Comparison of ENCODE assay signal across 19 mouse cellular contexts in genomic region chr12:51016081-51016480, GRCm38 (mm10).
DNase-seq lines count a peak whose midpoint lies in the region; ATAC-seq lines count a peak whose summit lies in the region.
"Had no signal": no experiment of that assay in that cellular context is flagged by ENCODE, and none has a peak within 500 bp of the region (broad histone marks: within the 10 kb centered on the region; RNA-seq: fewer than 3 reads in every experiment).

No protein-coding gene starts in this region.

- no peak overlapping the region for H3K9ac ChIP-seq in intestine, embryonic 15.5 days
- H3K9ac ChIP-seq: embryonic facial prominence, embryonic 13.5 days; forebrain, embryonic 12.5 days; heart, embryonic 13.5 days; hindbrain, embryonic 15.5 days had no signal

- ATAC-seq in intestine, embryonic 15.5 days, result no peak
- ATAC-seq: forebrain, embryonic 16.5 days had no signal

- H3K27ac ChIP-seq in intestine, embryonic 15.5 days, result no peak overlapping the region
- H3K27ac ChIP-seq: embryonic facial prominence, embryonic 13.5 days; forebrain, embryonic 12.5 days; heart, embryonic 13.5 days; hindbrain, embryonic 15.5 days had no signal

- no peaks in the 10 kb centered on the region for H3K9me3 ChIP-seq in intestine, embryonic 15.5 days
- H3K9me3 ChIP-seq: embryonic facial prominence, embryonic 13.5 days; forebrain, embryonic 12.5 days; heart, embryonic 13.5 days; hindbrain, embryonic 15.5 days had no signal

- H3K36me3 ChIP-seq in intestine, embryonic 15.5 days, result no peaks in the 10 kb centered on the region
- H3K36me3 ChIP-seq: embryonic facial prominence, embryonic 13.5 days; forebrain, embryonic 12.5 days; heart, embryonic 13.5 days; hindbrain, embryonic 15.5 days had no signal

- peak; percentile 55 to 63 for DNase-seq in frontal cortex, adult 2 months (ENCODE audit: extremely low spot score in 1 of 2, low spot score in 1 of 2)
- DNase-seq in frontal cortex, postnatal 14 days (ENCODE audit: low spot score in 2 of 2), result no peak
- peak; percentile 23 to 88 for DNase-seq in left cerebral cortex, postnatal 25 days (ENCODE audit: low spot score in 2 of 2)
- DNase-seq in left cerebral cortex, adult 11 months (ENCODE audit: low spot score), result no peak
- DNase-seq in brain, adult 2 months (ENCODE audit: low read depth, low spot score), result peak; percentile 73
- peak; percentile 36 to 67 for DNase-seq in right cerebral cortex, postnatal 36 days (ENCODE audit: low spot score in 2 of 2)
- DNase-seq: adrenal gland, postnatal 10 days; cerebellum, adult 11-12 months; cerebellum, adult 9-10 months; cerebellum, postnatal 25 days; gastrocnemius, postnatal 36 days; heart, adult 11 months; heart, postnatal 36 days had no signal

- intact Hi-C loops in left cerebral cortex, postnatal 25 days (cut with DNase I), result loop anchor here (5.0 kb wide), 1 partner anchor 91 kb away; no protein-coding TSS in a partner anchor

- WGBS in intestine, embryonic 15.5 days, result 87% methylated on average over 6 of the region's 6 CpGs

- H3K4me2 ChIP-seq in intestine, embryonic 15.5 days (replicated peaks), result no peak overlapping the region
- H3K4me2 ChIP-seq: embryonic facial prominence, embryonic 13.5 days; forebrain, embryonic 12.5 days; heart, embryonic 13.5 days; hindbrain, embryonic 15.5 days had no signal

- H3K4me3 ChIP-seq in intestine, embryonic 15.5 days (replicated peaks), result no peak overlapping the region
- H3K4me3 ChIP-seq: embryonic facial prominence, embryonic 13.5 days; forebrain, embryonic 12.5 days; heart, embryonic 13.5 days; hindbrain, embryonic 15.5 days had no signal

- no peaks in the 10 kb centered on the region for H3K4me1 ChIP-seq in intestine, embryonic 15.5 days (replicated peaks)
- H3K4me1 ChIP-seq: embryonic facial prominence, embryonic 13.5 days; forebrain, embryonic 12.5 days; heart, embryonic 13.5 days; hindbrain, embryonic 15.5 days had no signal

- no peaks in the 10 kb centered on the region for H3K27me3 ChIP-seq in intestine, embryonic 15.5 days (replicated peaks)
- H3K27me3 ChIP-seq: embryonic facial prominence, embryonic 13.5 days; forebrain, embryonic 12.5 days; heart, embryonic 13.5 days had no signal

Comparison
In these comparisons a context has a peak if more than half of its experiments do, and no peak if none do; other contexts are left out.
1. DNase-seq: peak in frontal cortex, adult 2 months (2 of 2), left cerebral cortex, postnatal 25 days (2 of 2), brain, adult 2 months (single experiment) and right cerebral cortex, postnatal 36 days (2 of 2); none in frontal cortex, postnatal 14 days (0 of 2) and left cerebral cortex, adult 11 months (single experiment).